Comparison of ENCODE assay signal across 11 mouse cellular contexts in the genomic region with DNA sequence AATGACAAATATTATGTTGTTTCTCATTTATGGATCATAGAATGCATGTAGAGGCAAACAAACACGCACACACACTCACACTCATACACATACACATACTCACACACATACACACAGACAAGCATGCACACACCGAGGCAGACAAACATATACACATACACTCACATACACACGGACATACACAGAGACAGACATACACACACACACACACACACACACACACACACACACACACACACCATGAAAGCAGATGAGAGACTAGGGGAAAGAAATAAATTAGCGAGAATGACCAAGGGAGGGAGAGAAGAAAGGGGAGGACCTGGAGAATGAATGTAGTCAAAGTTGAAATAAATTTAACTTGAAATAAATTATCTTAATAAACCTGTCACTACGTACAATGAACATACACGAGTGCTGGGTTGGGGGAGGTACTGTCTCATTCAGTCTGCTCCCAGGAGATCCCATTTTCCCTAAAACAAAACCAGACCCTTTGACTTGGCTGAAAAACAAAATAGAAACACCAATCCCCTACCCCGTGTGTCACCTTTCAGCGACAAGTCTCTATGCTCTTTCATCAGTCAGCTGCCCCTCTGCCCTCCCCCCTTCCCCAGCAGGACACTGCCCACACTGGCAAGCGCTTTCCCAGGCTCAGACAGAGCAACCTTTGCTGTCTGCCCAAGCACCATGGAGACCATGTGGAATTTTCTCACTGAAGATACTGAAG.
DNase-seq lines count a peak whose midpoint lies in the region; ATAC-seq lines count a peak whose summit lies in the region.
"Had no signal": no experiment of that assay in that cellular context is flagged by ENCODE, and none has a peak within 500 bp of the region (broad histone marks: within the 10 kb centered on the region; RNA-seq: fewer than 3 reads in every experiment).

No protein-coding gene starts in this region.

- H3K4me2 ChIP-seq in embryonic facial prominence, embryonic 11.5 days (ENCODE audit: low read depth, low read length), result no peak overlapping the region
- H3K4me2 ChIP-seq in hindbrain, embryonic 14.5 days (replicated peaks), result no peak overlapping the region
- no peak overlapping the region for H3K4me2 ChIP-seq in midbrain, embryonic 15.5 days
- H3K4me2 ChIP-seq: embryonic facial prominence, embryonic 13.5 days had no signal

- no peaks in the 10 kb centered on the region for H3K9me3 ChIP-seq in embryonic facial prominence, embryonic 11.5 days (replicated peaks; ENCODE audit: control insufficient read depth, low read length)
- no peaks in the 10 kb centered on the region for H3K9me3 ChIP-seq in hindbrain, embryonic 14.5 days (ENCODE audit: control insufficient read depth, low read length)
- no peaks in the 10 kb centered on the region for H3K9me3 ChIP-seq in midbrain, embryonic 15.5 days
- H3K9me3 ChIP-seq: embryonic facial prominence, embryonic 13.5 days had no signal

- H3K4me3 ChIP-seq in embryonic facial prominence, embryonic 11.5 days (ENCODE audit: low read depth, low read length), result no peak overlapping the region
- H3K4me3 ChIP-seq in hindbrain, embryonic 14.5 days (replicated peaks; ENCODE audit: low read length), result no peak overlapping the region
- no peak overlapping the region for H3K4me3 ChIP-seq in midbrain, embryonic 15.5 days
- H3K4me3 ChIP-seq: embryonic facial prominence, embryonic 13.5 days had no signal

- H3K36me3 ChIP-seq in embryonic facial prominence, embryonic 11.5 days (replicated peaks; ENCODE audit: control insufficient read depth, insufficient read depth, low read depth, low read length), result no peaks in the 10 kb centered on the region
- H3K36me3 ChIP-seq in hindbrain, embryonic 14.5 days (replicated peaks; ENCODE audit: control insufficient read depth, insufficient read depth), result no peaks in the 10 kb centered on the region
- no peaks in the 10 kb centered on the region for H3K36me3 ChIP-seq in midbrain, embryonic 15.5 days (replicated peaks)
- H3K36me3 ChIP-seq: embryonic facial prominence, embryonic 13.5 days had no signal

- no peaks in the 10 kb centered on the region for H3K27me3 ChIP-seq in embryonic facial prominence, embryonic 11.5 days (ENCODE audit: control insufficient read depth, insufficient read depth, low read length)
- H3K27me3 ChIP-seq in hindbrain, embryonic 14.5 days (ENCODE audit: control insufficient read depth, insufficient read depth, low read length), result no peaks in the 10 kb centered on the region
- no peaks in the 10 kb centered on the region for H3K27me3 ChIP-seq in midbrain, embryonic 15.5 days (replicated peaks)
- H3K27me3 ChIP-seq: embryonic facial prominence, embryonic 13.5 days had no signal

- no peak overlapping the region for H3K9ac ChIP-seq in embryonic facial prominence, embryonic 11.5 days (replicated peaks; ENCODE audit: low read length)
- H3K9ac ChIP-seq in hindbrain, embryonic 14.5 days, result no peak overlapping the region
- no peak overlapping the region for H3K9ac ChIP-seq in midbrain, embryonic 15.5 days
- H3K9ac ChIP-seq: embryonic facial prominence, embryonic 13.5 days had no signal

- H3K4me1 ChIP-seq in embryonic facial prominence, embryonic 11.5 days (ENCODE audit: control insufficient read depth, insufficient read depth, low read length), result peaks cover 2% of the 10 kb centered on the region; the same call in 1 of the 2 replicates
- H3K4me1 ChIP-seq in hindbrain, embryonic 14.5 days (replicated peaks; ENCODE audit: control insufficient read depth, insufficient read depth, low read length), result 0 out of 2 replicates have a peak, but pooled peaks cover 9% of the 10 kb centered on the region
- peaks cover 14% of the 10 kb centered on the region; the same call in 1 of the 2 replicates for H3K4me1 ChIP-seq in midbrain, embryonic 15.5 days

- peak; percentile 74 for ATAC-seq in embryonic facial prominence, embryonic 11.5 days (replicated peaks; ENCODE audit: insufficient number of reproducible peaks, low FRiP score, low TSS enrichment, low read depth)
- ATAC-seq in hindbrain, embryonic 14.5 days (ENCODE audit: low FRiP score), result peak; percentile 87
- peak; percentile 74; the same call in 1 of the 2 replicates for ATAC-seq in midbrain, embryonic 15.5 days (replicated peaks)

- 37% methylated on average over 9 of the region's 9 CpGs for WGBS in embryonic facial prominence, embryonic 11.5 days
- 18% methylated on average over 9 of the region's 9 CpGs for WGBS in hindbrain, embryonic 14.5 days
- 29% methylated on average over 9 of the region's 9 CpGs for WGBS in midbrain, embryonic 15.5 days

- peak; percentile 46 for DNase-seq in heart, adult 11 months
- DNase-seq in heart, postnatal 14 days, result no peak
- DNase-seq in embryonic facial prominence, embryonic 11.5 days (ENCODE audit: low spot score), result peak; percentile 33
- DNase-seq in hindbrain, embryonic 14.5 days (ENCODE audit: low spot score), result peak; percentile 39
- DNase-seq in thymus, postnatal 25 days, result no peak
- DNase-seq in heart, postnatal 4 days, result no peak
- no peak for DNase-seq in adrenal gland, adult 18-20 months (ENCODE audit: low spot score in 2 of 2)
- DNase-seq: gastrocnemius, postnatal 36 days; lung, postnatal 4 days had no signal

- intact Hi-C loops in heart, postnatal 14 days (cut with DNase I), result loop anchor here (5.0 kb wide), 1 partner anchor 805 kb away; no protein-coding TSS in a partner anchor

- no peak overlapping the region for H3K27ac ChIP-seq in embryonic facial prominence, embryonic 11.5 days (replicated peaks; ENCODE audit: low read depth, low read length)
- H3K27ac ChIP-seq in hindbrain, embryonic 14.5 days, result no peak overlapping the region
- H3K27ac ChIP-seq in midbrain, embryonic 15.5 days, result no peak overlapping the region
- H3K27ac ChIP-seq: embryonic facial prominence, embryonic 13.5 days had no signal

Comparison
In these comparisons a context has a peak if more than half of its experiments do, and no peak if none do; other contexts are left out.
1. DNase-seq: peak in heart, adult 11 months (single experiment), embryonic facial prominence, embryonic 11.5 days (single experiment) and hindbrain, embryonic 14.5 days (single experiment); none in heart, postnatal 14 days (0 of 2), thymus, postnatal 25 days (single experiment), heart, postnatal 4 days (single experiment) and adrenal gland, adult 18-20 months (0 of 2).
2. Peak in every context shown above with its lines, with median percentiles within 50 percentile points of each other: ATAC-seq.